Mouse (Mus musculus): ENCODE measurements around the gene Gapdhs. TPM values are rescaled to one million over a fixed set of nuclear protein-coding genes. Genes with fewer than 3 reads are reported as not detected.
"Not testable (repeated sequence)": the region's sequence is repeated elsewhere in the genome, so short reads cannot be mapped to it uniquely, and the experiment has no call there.

Gapdhs gene
- total RNA-seq, 2 experiments from 2014 or later: not detected

- Histone ChIP-seq H3K4me3 (no peak overlapping the region), H3K27ac (no peak overlapping the region)
- DNase-seq (ENCODE audit: extremely low spot score in 1 of 2, low spot score in 2 of 2): no peak
- no peak for TF ChIP-seq CTCF (IDR thresholded peaks at IDR 0.05)
- intact Hi-C loops (cut with DNase I): loop anchor here (10.0 kb wide), 1 partner anchor 339 kb away; the partner anchor contains the start of gene Fxyd3
These were observed 7.3 kb downstream of the Gapdhs start for GRCm38 (mm10) chr7:30736211-30736610.

- DNase-seq (ENCODE audit: extremely low spot score in 1 of 2, low spot score in 2 of 2): not testable (repeated sequence)
- intact Hi-C loops (cut with DNase I): loop anchor here (10.0 kb wide), 1 partner anchor 345 kb away; the partner anchor contains the start of gene Fxyd3
These were observed 13.3 kb downstream of the Gapdhs start for GRCm38 (mm10) chr7:30730064-30730722.

DNA sequence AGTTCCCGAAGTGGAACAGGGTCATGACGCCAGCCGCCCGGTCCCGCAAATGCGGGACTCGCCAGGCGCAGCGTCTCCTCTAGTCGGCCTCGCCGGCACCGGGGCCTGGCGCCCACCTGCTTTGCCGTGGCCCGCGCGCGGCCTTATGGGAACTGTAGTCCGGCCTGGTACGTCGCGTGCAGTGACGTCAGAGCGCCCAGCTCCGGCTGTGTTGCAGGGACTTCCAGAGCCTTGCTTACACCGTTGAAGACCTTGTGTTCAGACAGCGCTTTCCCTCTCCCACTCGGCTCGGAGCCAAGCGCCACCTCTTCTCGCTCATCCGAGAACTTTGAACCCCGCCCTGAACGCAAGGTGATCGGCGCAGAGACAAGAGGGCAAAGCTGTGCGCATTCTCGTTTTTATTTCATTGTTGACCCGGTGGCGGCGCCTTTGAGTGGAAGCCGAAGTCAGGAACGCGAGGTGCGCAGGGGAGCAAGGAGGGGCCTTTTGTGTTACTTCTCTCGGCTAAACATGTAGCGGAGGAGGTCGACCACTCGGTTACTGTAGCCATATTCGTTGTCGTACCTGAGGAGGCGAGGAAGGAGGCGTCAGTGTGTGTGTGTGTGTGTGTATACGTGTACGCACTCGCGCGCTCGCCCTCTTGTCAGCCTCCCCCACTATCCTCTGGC, 14.0 kb downstream of the Gapdhs start, which contains the start of gene Tmem147:
TSS of gene Tmem147 (minus strand) at position 145 of the 668 bp plus-strand sequence.
- Histone ChIP-seq H3K4me3 (peak within 1 kb of the TSS; percentile 80), H3K27ac (peak within 1 kb of the TSS; percentile 95)
- peak; percentile 21 for TF ChIP-seq CTCF (IDR thresholded peaks at IDR 0.05)
- peak; percentile 97 to 98 for DNase-seq (ENCODE audit: extremely low spot score in 1 of 2, low spot score in 2 of 2)
- intact Hi-C loops (cut with DNase I): loop anchor here (1.0 to 10.0 kb wide), 5 partner anchors 64 to 345 kb away; partner anchors contain the start of genes Ffar1, Fxyd3, Kmt2b and Rbm42

More at GRCm38 (mm10) chr7:30730064-30730722, 13.3 kb downstream of the Gapdhs start:
- H3K4me3 ChIP-seq: peak overlapping the region; percentile 80
- not testable (repeated sequence) for H3K27ac ChIP-seq

DNA sequence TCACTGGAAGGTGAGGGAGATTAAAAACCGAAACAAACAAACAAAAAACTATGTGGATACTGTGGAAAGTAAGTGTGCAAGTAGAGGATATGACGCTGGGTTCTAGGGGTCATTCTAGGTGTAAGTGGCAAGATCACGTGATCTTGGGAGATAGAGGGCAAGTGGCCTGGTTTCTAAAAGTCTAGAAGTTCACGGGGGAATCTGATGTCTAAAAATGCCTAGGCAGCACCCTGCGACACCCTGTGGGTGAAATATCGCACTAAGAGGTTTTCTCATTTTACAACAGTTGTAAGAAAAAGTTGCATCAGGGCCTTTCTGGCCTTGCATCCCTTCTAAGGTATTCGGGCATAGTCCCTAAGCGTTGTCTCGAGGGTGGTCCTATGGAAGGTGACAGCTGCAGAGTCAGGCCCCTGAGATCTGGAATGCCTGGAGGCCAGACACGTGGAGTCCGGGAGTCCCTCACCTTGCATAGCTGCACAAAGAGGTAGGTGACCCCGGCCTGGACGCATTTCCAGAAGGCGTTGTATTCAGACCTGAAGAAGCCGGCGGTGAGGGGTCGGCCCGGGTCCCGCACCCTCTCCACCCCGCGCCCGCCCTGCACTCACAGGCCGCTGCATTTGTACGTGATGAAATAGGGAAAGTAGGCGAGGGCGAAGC, 14.6 kb downstream of the Gapdhs start:
- TF ChIP-seq CTCF (IDR thresholded peaks at IDR 0.05): no peak; the same call in 1 of the 2 replicates
- DNase-seq (ENCODE audit: extremely low spot score in 1 of 2, low spot score in 2 of 2): no peak
- intact Hi-C loops (cut with DNase I): loop anchor here (1.0 to 10.0 kb wide), 4 partner anchors 64 to 144 kb away; partner anchors contain the start of genes Ffar1, Kmt2b and Rbm42
- H3K4me3 ChIP-seq: peak overlapping the region; percentile 80
- H3K27ac ChIP-seq: peak overlapping the region; percentile 95

DNA sequence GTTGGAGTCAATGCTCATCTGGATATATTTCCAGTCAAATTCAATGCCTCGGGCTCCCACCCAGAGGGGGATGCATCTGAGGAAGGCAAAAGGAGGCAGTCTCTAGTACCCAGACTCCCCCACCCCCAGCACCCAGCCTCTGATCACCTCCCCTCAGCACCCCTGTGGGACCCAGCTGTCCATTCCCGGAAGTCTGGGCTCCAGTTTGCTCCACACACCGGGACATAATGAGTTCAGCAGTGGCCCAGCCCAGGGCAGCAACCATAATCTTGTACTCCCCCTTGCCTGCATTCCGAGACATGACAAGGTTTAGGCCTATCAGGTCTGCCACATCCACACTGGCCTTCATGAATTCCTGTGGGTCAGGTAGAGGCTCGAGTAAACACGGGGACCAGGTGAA, 15.3 kb downstream of the Gapdhs start:
- Histone ChIP-seq H3K27ac (no peak overlapping the region), H3K4me3 (peak overlapping the region; percentile 80)
- intact Hi-C loops (cut with DNase I): loop anchor here (2.0 to 10.0 kb wide), 2 partner anchors 133 to 143 kb away; partner anchors contain the start of genes Ffar1 and Kmt2b
- no peak for TF ChIP-seq CTCF (IDR thresholded peaks at IDR 0.05)
- DNase-seq (ENCODE audit: extremely low spot score in 1 of 2, low spot score in 2 of 2): no peak

DNA sequence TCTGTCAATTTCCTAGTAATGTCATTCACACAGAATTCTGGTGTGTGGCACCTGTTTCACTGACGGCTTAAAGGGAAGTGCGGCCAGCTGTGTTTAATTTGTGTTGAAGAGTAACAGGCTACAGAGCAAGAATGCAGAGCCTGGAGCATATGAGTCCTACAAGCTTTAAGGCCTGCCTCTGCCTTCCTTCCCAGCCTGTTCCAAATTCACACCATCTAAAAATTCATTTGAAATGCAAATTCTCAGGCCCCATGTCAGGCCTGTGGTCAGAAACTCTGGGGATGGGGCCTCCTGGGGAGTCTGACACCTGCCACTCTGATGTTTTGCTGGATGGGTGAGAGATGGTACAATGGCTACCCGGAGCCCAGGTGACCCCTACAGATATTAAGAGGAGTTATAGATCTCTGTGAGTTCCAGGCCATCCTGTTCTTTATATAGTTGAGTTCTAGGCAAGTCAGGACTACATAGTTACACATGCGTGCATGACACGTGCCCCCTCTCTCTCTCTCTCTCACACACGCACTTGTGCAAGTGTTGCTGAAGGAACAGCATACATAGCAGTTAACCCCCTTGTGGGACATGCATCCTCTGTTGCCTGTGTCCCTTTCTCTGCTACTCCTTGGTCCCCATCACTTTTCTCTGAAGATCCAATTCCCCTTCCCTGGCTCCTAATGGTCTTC, 20.1 kb downstream of the Gapdhs start:
- intact Hi-C loops (cut with DNase I): loop anchor here (10.0 kb wide), 1 partner anchor 139 kb away; the partner anchor contains the start of gene Kmt2b
- no peak for DNase-seq (ENCODE audit: extremely low spot score in 1 of 2, low spot score in 2 of 2)

GRCm38 (mm10) chr7:30721286-30721685, 22.2 kb downstream of the Gapdhs start:
- TF ChIP-seq CTCF (IDR thresholded peaks at IDR 0.05): no peak
- no peak for DNase-seq (ENCODE audit: extremely low spot score in 1 of 2, low spot score in 2 of 2)
- Histone ChIP-seq H3K27ac (no peak overlapping the region), H3K4me3 (no peak overlapping the region)
- intact Hi-C loops (cut with DNase I): loop anchor here (10.0 kb wide), 1 partner anchor 136 kb away; the partner anchor contains the start of gene Kmt2b

More for the DNA sequence above, 20.1 kb downstream of the Gapdhs start:
- Histone ChIP-seq H3K27ac (no peak overlapping the region), H3K4me3 (no peak overlapping the region)
- no peak for TF ChIP-seq CTCF (IDR thresholded peaks at IDR 0.05)

DNA sequence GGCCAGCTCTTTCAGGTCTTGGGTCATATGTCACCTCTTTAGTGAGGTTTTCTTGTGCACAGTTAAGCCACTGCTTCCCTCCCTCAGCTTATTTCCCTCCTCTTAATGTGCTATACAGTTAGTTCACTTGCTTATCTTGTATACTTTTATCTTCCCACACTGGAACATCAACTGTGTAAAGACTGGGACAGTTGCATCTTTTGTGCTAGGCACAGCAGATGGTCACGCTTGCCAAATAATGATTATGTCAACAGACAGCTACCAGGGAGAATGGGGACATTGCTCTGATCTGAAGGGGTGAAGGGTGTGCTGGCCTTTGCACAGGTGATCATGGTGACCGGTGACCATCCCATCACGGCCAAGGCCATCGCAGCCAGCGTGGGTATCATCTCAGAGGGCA, 23.8 kb downstream of the Gapdhs start:
- H3K27ac ChIP-seq: no peak overlapping the region
- intact Hi-C loops (cut with DNase I): loop anchor here (5.0 to 10.0 kb wide), 3 partner anchors 37 to 135 kb away; partner anchors contain the start of gene Kmt2b
- no peak for DNase-seq (ENCODE audit: extremely low spot score in 1 of 2, low spot score in 2 of 2)
- no peak overlapping the region for H3K4me3 ChIP-seq
- no peak for TF ChIP-seq CTCF (IDR thresholded peaks at IDR 0.05)

GRCm38 (mm10) chr7:30717716-30718046, 25.8 kb downstream of the Gapdhs start:
- intact Hi-C loops (cut with DNase I): loop anchor here (5.0 kb wide), 2 partner anchors 35 to 40 kb away; no protein-coding TSS in a partner anchor
- TF ChIP-seq CTCF (IDR thresholded peaks at IDR 0.05): no peak
- Histone ChIP-seq H3K27ac (no peak overlapping the region), H3K4me3 (peak overlapping the region; percentile 30)
- DNase-seq (ENCODE audit: extremely low spot score in 1 of 2, low spot score in 2 of 2): no peak

GRCm38 (mm10) chr7:30717006-30717715, 26.3 kb downstream of the Gapdhs start:
- H3K27ac ChIP-seq: no peak overlapping the region
- DNase-seq (ENCODE audit: extremely low spot score in 1 of 2, low spot score in 2 of 2): peak; percentile 41
- TF ChIP-seq CTCF (IDR thresholded peaks at IDR 0.05): no peak
- intact Hi-C loops (cut with DNase I): loop anchor here (5.0 kb wide), 2 partner anchors 35 to 40 kb away; no protein-coding TSS in a partner anchor
- H3K4me3 ChIP-seq: peak overlapping the region; percentile 30
